Mouse (Mus musculus) midbrain, embryonic 10.5 days (tissue): ENCODE results near the gene Gm17606. TPM values are rescaled to one million over a fixed set of nuclear protein-coding genes. Genes with fewer than 3 reads are reported as not detected.

Experiments
- DNase-seq: peaks from one replicate; pipeline ENCODE4 v3.0.0-alpha.2; 2017; ENCODE audit warnings: low spot score
- H3K27ac ChIP-seq: fragments of 300-500 bp; sonication (generic); replicated peaks from 2 replicates; pipeline ENCODE4 v1.5.1; 2016; ENCODE audit warnings: mild to moderate bottlenecking
- H3K27me3 ChIP-seq: fragments of 300-500 bp; sonication (generic); 2 replicates; pipeline ENCODE4 v1.6.1; 2016; ENCODE audit warnings: low read depth, mild to moderate bottlenecking; ENCODE audit not compliant: poor library complexity, severe bottlenecking
- H3K36me3 ChIP-seq: fragments of 300-500 bp; sonication (generic); 2 replicates; pipeline ENCODE4 v1.6.1; 2016; ENCODE audit warnings: mild to moderate bottlenecking, moderate library complexity
- H3K4me1 ChIP-seq: fragments of 300-500 bp; sonication (generic); 2 replicates; pipeline ENCODE4 v1.6.1; 2016
- H3K4me3 ChIP-seq: fragments of 300-500 bp; sonication (generic); 2 replicates; pipeline ENCODE4 v1.5.1; 2016; ENCODE audit warnings: mild to moderate bottlenecking, moderate library complexity
- H3K9me3 ChIP-seq: fragments of 300-500 bp; sonication (generic); replicated peaks from 2 replicates; pipeline ENCODE4 v1.6.1; 2016; ENCODE audit warnings: mild to moderate bottlenecking
- WGBS: fragments of 180-500 bp; shearing (Covaris S2); methylation state at CpG from one replicate; pipeline ENCODE4 v1.1.7; 2016; 5-methylcytosine and 5-hydroxymethylcytosine counted together
- polyA plus RNA-seq: library from polyadenylated mRNA; unstranded; fragments of >200 nt; fragmentation: Nextera tagmentation; extraction: Ambion mirVana; gene quantifications from 2 replicates; pipeline ENCODE4 v1.2.1, GENCODE M21; 2016

The Gm17606 gene
- not detected in 2 replicates for polyA plus RNA-seq

DNA sequence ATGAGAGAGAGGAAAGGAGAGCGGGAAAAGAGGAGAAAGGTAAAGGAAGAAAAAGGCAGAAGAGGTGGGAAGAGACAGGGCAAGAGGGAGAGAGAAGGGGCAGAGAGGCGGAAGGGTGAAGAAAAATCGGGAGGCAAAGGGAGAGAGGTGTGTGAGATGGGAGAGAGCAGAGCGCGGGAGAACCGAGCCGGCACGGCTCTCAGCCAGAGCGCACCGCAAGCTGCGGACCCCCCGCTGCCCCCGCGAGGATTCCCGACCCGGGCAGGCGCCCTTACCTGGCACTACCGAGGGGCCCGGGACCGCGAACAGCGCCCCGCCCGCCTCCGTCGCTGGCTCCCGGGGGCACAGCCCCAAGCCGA lies at the start of gene Gm17606:
Gm17606 (plus strand) TSS at position 7 of the 359 bp plus-strand sequence.
- no peak for DNase-seq
- Histone ChIP-seq H3K27ac (peak within 1 kb of the TSS; percentile 96), H3K4me3 (peak within 1 kb of the TSS; percentile 87), H3K9me3 (no peaks in the 10 kb centered on the region), H3K36me3 (peaks cover 75% of the 10 kb centered on the region), H3K27me3 (no peaks in the 10 kb centered on the region), H3K4me1 (peaks cover 39% of the 10 kb centered on the region)
- under 1% methylated on average over 28 of the region's 28 CpGs for WGBS

GRCm38 (mm10) chr14:54591056-54591455 lies 49.7 kb upstream of the Gm17606 start:
- no peak for DNase-seq
- Histone ChIP-seq H3K4me3 (no peak overlapping the region), H3K36me3 (peaks cover 42% of the 10 kb centered on the region), H3K9me3 (0 out of 2 replicates have a peak, but pooled peaks cover 3% of the 10 kb centered on the region), H3K27ac (no peak overlapping the region), H3K27me3 (no peaks in the 10 kb centered on the region), H3K4me1 (peaks cover 7% of the 10 kb centered on the region; the same call in 1 of the 2 replicates)
- 90% methylated on average over 16 of the region's 16 CpGs for WGBS

- H3K9me3 ChIP-seq = 0 out of 2 replicates have a peak, but pooled peaks cover 3% of the 10 kb centered on the region
- no peak for DNase-seq
- peaks cover 44% of the 10 kb centered on the region for H3K36me3 ChIP-seq
- H3K27me3 ChIP-seq = no peaks in the 10 kb centered on the region
- WGBS = 82% methylated on average over 10 of the region's 10 CpGs
- H3K4me1 ChIP-seq = peaks cover 7% of the 10 kb centered on the region; the same call in 1 of the 2 replicates
- peak overlapping the region; percentile 64 for H3K27ac ChIP-seq
- no peak overlapping the region for H3K4me3 ChIP-seq
These were observed 48.3 kb upstream of the Gm17606 start for GRCm38 (mm10) chr14:54592319-54592934.

GRCm38 (mm10) chr14:54594055-54594454 lies 46.7 kb upstream of the Gm17606 start:
- no peak overlapping the region for H3K4me3 ChIP-seq
- 92% methylated on average over 3 of the region's 3 CpGs for WGBS
- H3K27ac ChIP-seq = no peak overlapping the region
- H3K27me3 ChIP-seq = no peaks in the 10 kb centered on the region
- 0 out of 2 replicates have a peak, but pooled peaks cover 3% of the 10 kb centered on the region for H3K9me3 ChIP-seq
- H3K36me3 ChIP-seq = peaks cover 51% of the 10 kb centered on the region
- H3K4me1 ChIP-seq = peaks cover 7% of the 10 kb centered on the region; the same call in 1 of the 2 replicates
- no peak for DNase-seq

DNA sequence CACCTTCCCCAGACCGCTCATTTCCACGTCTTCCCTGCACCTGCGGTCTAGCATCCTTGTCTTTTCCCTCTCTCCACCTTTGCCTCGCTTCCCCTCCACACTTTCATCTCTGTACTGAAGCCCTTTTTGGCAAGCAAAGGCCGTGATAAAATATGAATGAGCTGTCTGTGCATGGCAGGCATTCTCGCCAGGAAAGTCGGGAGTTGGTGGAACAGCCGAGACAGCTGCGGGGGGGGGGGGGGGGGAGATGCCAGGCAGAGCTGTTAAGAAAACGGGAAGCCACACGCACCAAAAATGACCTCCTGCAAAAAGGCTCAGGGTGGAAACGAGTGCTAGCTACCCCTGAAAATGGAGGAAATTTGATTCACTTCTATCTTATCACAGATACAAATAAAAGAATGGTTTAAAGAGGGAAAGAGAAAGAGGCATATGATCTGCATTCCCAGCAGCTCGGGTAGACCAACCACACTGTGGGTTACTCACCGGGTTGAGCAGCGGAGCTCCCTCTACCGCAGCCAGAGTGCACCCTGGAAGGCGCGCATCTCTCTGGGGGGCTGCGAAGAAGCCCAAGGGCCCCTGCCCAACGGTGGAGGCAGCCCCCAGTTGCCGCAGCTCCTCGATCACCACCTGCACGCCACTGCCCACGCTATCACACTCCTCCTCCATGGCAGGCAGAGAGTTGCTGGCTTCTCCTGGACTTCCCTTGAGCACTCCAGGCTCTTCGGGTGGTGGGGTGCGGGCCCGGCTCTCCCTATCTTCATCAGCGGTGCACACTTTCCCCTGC lies 45.9 kb upstream of the Gm17606 start:
- WGBS = 69% methylated on average over 28 of the region's 28 CpGs

DNA sequence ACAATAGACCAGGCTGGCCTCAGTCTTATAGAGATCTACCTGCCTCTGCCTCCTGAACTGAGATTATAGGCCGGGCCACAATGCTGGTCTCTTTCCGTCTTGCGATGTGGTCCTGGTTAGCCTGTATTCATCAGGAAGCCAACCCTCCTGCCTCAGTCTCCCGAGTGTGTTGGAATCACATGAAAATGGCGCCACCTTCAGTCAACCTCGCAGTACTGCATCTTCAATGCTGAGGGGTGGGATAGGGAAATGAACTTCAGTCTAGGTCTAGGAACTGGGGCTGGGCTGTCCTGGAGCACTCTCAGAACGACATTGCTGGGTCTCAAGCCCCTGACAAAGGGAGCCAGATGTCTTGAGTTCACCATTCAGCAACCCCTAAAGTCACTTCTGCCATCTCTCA lies 43.7 kb upstream of the Gm17606 start:
- no peak overlapping the region for H3K4me3 ChIP-seq
- H3K4me1 ChIP-seq = peaks cover 8% of the 10 kb centered on the region; the same call in 1 of the 2 replicates
- DNase-seq = no peak
- H3K27me3 ChIP-seq = no peaks in the 10 kb centered on the region
- H3K27ac ChIP-seq = no peak overlapping the region
- H3K36me3 ChIP-seq = peaks cover 42% of the 10 kb centered on the region
- 0 out of 2 replicates have a peak, but pooled peaks cover 3% of the 10 kb centered on the region for H3K9me3 ChIP-seq
- 78% methylated on average over 7 of the region's 7 CpGs for WGBS

More for the DNA sequence above, 45.9 kb upstream of the Gm17606 start:
- Histone ChIP-seq H3K27me3 (no peaks in the 10 kb centered on the region), H3K9me3 (0 out of 2 replicates have a peak, but pooled peaks cover 3% of the 10 kb centered on the region), H3K27ac (no peak overlapping the region), H3K36me3 (peaks cover 56% of the 10 kb centered on the region), H3K4me3 (no peak overlapping the region), H3K4me1 (peaks cover 7% of the 10 kb centered on the region; the same call in 1 of the 2 replicates)
- DNase-seq = no peak

DNA sequence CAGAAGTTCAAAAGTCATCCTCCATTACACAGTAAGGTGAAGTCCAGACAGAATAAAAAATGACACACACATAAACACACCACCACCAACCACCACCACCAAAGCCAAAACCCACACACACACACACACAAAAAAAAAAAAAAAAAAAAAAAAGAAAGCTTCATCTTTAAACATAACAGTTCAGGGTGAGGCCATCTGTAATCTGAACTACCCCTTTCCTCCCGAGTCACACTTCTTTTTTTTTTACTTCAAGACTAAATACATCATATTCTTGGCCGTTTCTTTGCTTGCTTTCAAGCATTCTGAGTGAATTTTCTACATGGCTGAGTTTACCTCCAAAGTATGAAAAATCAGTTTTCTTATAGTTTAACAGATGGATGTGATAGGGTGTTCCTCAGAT lies 39.2 kb upstream of the Gm17606 start:
- DNase-seq = no peak
- H3K9me3 ChIP-seq = no peaks in the 10 kb centered on the region
- no peak overlapping the region for H3K4me3 ChIP-seq
- H3K27ac ChIP-seq = no peak overlapping the region
- no peaks in the 10 kb centered on the region for H3K27me3 ChIP-seq
- whole genome bisulfite sequencing = 81% methylated on average over 2 of the region's 2 CpGs
- peaks cover 17% of the 10 kb centered on the region for H3K36me3 ChIP-seq
- H3K4me1 ChIP-seq = peaks cover 41% of the 10 kb centered on the region

DNA sequence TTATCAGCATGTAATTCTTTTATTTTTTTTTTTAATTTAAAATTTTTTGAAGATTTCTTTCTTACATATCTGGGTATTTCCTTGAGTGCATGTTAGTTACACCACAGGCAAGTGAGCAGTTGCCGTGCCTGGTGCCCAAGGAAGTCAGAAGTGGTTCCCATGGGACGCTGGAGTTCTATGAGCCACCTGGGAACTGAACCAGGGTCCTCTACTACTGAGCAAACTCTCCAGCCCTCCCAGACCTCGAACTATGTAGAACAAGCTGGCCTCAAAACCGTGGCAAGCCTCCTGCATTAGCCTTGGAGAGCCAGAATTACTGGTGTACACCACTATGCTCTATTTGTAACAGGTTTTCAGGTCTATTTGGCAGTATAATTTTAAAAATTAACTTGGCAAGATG lies 38.1 kb upstream of the Gm17606 start:
- Histone ChIP-seq H3K4me3 (peak overlapping the region; percentile 67), H3K27me3 (no peaks in the 10 kb centered on the region), H3K9me3 (no peaks in the 10 kb centered on the region), H3K27ac (peak overlapping the region; percentile 96), H3K36me3 (peaks cover 12% of the 10 kb centered on the region), H3K4me1 (peaks cover 46% of the 10 kb centered on the region)
- 49% methylated on average over 4 of the region's 4 CpGs for WGBS
- no peak for DNase-seq

GRCm38 (mm10) chr14:54603038-54603654 lies 37.6 kb upstream of the Gm17606 start:
- peak; percentile 97 for DNase-seq
- WGBS = under 1% methylated on average over 46 of the region's 46 CpGs
- Histone ChIP-seq H3K27ac (peak overlapping the region; percentile 96), H3K36me3 (peaks cover 12% of the 10 kb centered on the region), H3K9me3 (no peaks in the 10 kb centered on the region), H3K27me3 (no peaks in the 10 kb centered on the region), H3K4me3 (peak overlapping the region; percentile 67), H3K4me1 (peaks cover 46% of the 10 kb centered on the region)

GRCm38 (mm10) chr14:54603686-54604085 lies 37.1 kb upstream of the Gm17606 start:
- 87% methylated on average over 8 of the region's 8 CpGs for WGBS
- Histone ChIP-seq H3K36me3 (peaks cover 9% of the 10 kb centered on the region), H3K27me3 (no peaks in the 10 kb centered on the region), H3K9me3 (no peaks in the 10 kb centered on the region), H3K27ac (peak overlapping the region; percentile 96), H3K4me3 (peak overlapping the region; percentile 67), H3K4me1 (peaks cover 46% of the 10 kb centered on the region)
- no peak for DNase-seq

- no peaks in the 10 kb centered on the region for H3K9me3 ChIP-seq
- H3K36me3 ChIP-seq = peaks cover 7% of the 10 kb centered on the region; the same call in 1 of the 2 replicates
- WGBS = under 1% methylated on average over 39 of the region's 39 CpGs
- peaks cover 46% of the 10 kb centered on the region for H3K4me1 ChIP-seq
- no peaks in the 10 kb centered on the region for H3K27me3 ChIP-seq
- peak within 1 kb of the TSS; percentile 61 for H3K4me3 ChIP-seq
- H3K27ac ChIP-seq = peak within 1 kb of the TSS; percentile 88
- peak; percentile 83 for DNase-seq
These were observed 34.9 kb upstream of the Gm17606 start, which contains the start of gene 4931414P19Rik for GRCm38 (mm10) chr14:54605752-54606321. Gene 4931414P19Rik (minus strand): TSS chr14:54605993.

- H3K4me3 ChIP-seq = no peak overlapping the region; the same call in 1 of the 2 replicates
- no peaks in the 10 kb centered on the region for H3K27me3 ChIP-seq
- H3K9me3 ChIP-seq = no peaks in the 10 kb centered on the region
- DNase-seq = no peak
- peaks cover 44% of the 10 kb centered on the region for H3K4me1 ChIP-seq
- H3K27ac ChIP-seq = no peak overlapping the region
- H3K36me3 ChIP-seq = peaks cover 19% of the 10 kb centered on the region
- WGBS = 55% methylated on average over 8 of the region's 8 CpGs
These were observed 33.5 kb upstream of the Gm17606 start for GRCm38 (mm10) chr14:54607226-54607625.
